Mouse (Mus musculus): ENCODE results near the gene Ist1. TPM values are rescaled to one million over a fixed set of nuclear protein-coding genes. Genes with fewer than 3 reads are reported as not detected.

Gene Ist1
- polyA plus RNA-seq, 1 experiment from 2014 or later = 174 TPM

- no peaks in the 10 kb centered on the region for H3K36me3 ChIP-seq (ENCODE audit: control insufficient read depth, insufficient read depth, low read length)
- H3K4me3 ChIP-seq (ENCODE audit: low read depth, low read length) = no peak overlapping the region
- peaks cover 13% of the 10 kb centered on the region for H3K4me1 ChIP-seq (ENCODE audit: control insufficient read depth, insufficient read depth, low read length)
- H3K27me3 ChIP-seq (ENCODE audit: control insufficient read depth, insufficient read depth, low read length) = no peaks in the 10 kb centered on the region
- peak overlapping the region; percentile 85; the same call in 1 of the 2 replicates for H3K4me2 ChIP-seq (ENCODE audit: low read depth, severe bottlenecking)
- H3K9ac ChIP-seq (ENCODE audit: low read length) = no peak overlapping the region
- 37% methylated on average over 6 of the region's 6 CpGs for WGBS
- no peak overlapping the region for H3K27ac ChIP-seq (replicated peaks; ENCODE audit: low read depth, low read length)
- DNase-seq (ENCODE audit: low spot score) (peak; percentile 26), ATAC-seq (ENCODE audit: insufficient number of reproducible peaks, low FRiP score, low TSS enrichment, low read depth) (no peak)
- H3K9me3 ChIP-seq (ENCODE audit: control insufficient read depth, low read length) = no peaks in the 10 kb centered on the region
Measured at GRCm38 (mm10) chr8:109694154-109694553, 1.1 kb upstream of the Ist1 start.

DNA sequence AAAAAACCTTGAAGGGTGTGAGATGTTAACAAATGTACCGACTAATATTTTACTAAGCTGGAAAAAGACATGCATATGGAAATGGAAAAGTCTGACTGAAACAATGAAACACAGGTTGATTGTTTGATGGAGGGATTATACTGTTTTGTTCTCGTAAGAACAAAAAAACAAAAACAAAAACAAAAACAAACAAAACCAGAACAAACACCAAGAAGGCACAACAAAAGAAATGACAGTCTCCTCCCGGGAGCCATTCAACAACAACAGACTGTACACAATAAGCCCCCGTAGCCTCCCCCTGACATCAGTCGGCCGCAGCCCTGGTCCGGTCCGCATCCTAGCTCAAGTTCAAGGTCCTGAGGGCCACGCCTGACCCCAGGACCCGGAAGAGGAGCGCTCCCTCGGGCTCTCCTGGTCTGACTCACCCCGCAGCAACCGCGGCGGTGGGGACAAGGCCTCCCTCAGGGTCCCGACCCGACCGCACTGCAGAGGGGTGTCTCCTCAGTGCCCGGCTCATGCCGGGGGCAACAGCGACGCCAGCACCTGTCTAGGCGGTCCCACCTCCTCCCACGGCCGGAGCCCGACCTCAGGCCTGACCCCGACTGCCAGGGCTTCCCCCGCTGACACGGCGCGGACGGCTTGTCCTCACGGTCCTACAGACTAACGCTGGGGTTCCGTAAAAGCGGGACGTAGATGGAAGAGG lies 466 bp downstream of the Ist1 start:
- Histone ChIP-seq H3K27me3 (ENCODE audit: control insufficient read depth, insufficient read depth, low read length) (no peaks in the 10 kb centered on the region), H3K9me3 (ENCODE audit: control insufficient read depth, low read length) (no peaks in the 10 kb centered on the region), H3K4me2 (ENCODE audit: low read depth, severe bottlenecking) (peak overlapping the region; percentile 85), H3K4me1 (ENCODE audit: control insufficient read depth, insufficient read depth, low read length) (peaks cover 13% of the 10 kb centered on the region), H3K36me3 (ENCODE audit: control insufficient read depth, insufficient read depth, low read length) (no peaks in the 10 kb centered on the region), H3K4me3 (ENCODE audit: low read depth, low read length) (peak overlapping the region; percentile 86), H3K27ac (replicated peaks; ENCODE audit: low read depth, low read length) (peak overlapping the region; percentile 64; the same call in 1 of the 2 replicates), H3K9ac (ENCODE audit: low read length) (peak overlapping the region; percentile 87)
- no peak for DNase-seq (ENCODE audit: low spot score)
- under 1% methylated on average over 38 of the region's 38 CpGs for WGBS
- peak; percentile 61 for ATAC-seq (ENCODE audit: insufficient number of reproducible peaks, low FRiP score, low TSS enrichment, low read depth)

- H3K4me3 ChIP-seq (ENCODE audit: low read depth, low read length) = peak overlapping the region; percentile 86
- no peaks in the 10 kb centered on the region for H3K27me3 ChIP-seq (ENCODE audit: control insufficient read depth, insufficient read depth, low read length)
- no peak overlapping the region for H3K27ac ChIP-seq (replicated peaks; ENCODE audit: low read depth, low read length)
Measured at GRCm38 (mm10) chr8:109691769-109692168, 1.3 kb downstream of the Ist1 start.

DNA sequence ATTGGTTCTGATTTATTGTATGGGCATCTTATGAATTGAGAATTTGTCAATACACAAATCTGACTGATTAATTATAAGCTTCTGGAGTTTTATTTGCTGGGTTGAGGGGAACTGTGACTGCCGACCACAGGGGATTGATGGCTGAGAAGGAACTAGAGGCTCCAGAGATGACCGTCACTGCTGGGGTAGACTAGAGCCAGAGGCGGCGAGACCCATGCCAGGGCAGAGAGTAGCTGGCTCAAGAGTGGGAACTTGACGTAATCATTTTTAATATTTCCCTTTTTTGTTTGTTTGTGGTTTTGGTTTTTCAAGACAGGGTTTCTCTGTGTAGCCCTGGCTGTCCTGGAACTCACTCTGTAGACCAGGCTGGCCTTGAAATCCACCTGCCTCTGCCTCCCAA lies 5.8 kb downstream of the Ist1 start:
- WGBS = 96% methylated on average over 5 of the region's 5 CpGs
- Histone ChIP-seq H3K9me3 (ENCODE audit: control insufficient read depth, low read length) (no peaks in the 10 kb centered on the region), H3K9ac (ENCODE audit: low read length) (no peak overlapping the region), H3K4me2 (ENCODE audit: low read depth, severe bottlenecking) (no peak overlapping the region), H3K36me3 (ENCODE audit: control insufficient read depth, insufficient read depth, low read length) (peaks cover 3% of the 10 kb centered on the region), H3K4me3 (ENCODE audit: low read depth, low read length) (no peak overlapping the region), H3K27ac (replicated peaks; ENCODE audit: low read depth, low read length) (no peak overlapping the region), H3K4me1 (ENCODE audit: control insufficient read depth, insufficient read depth, low read length) (peaks cover 13% of the 10 kb centered on the region), H3K27me3 (ENCODE audit: control insufficient read depth, insufficient read depth, low read length) (no peaks in the 10 kb centered on the region)
- ATAC-seq (ENCODE audit: insufficient number of reproducible peaks, low FRiP score, low TSS enrichment, low read depth) (no peak), DNase-seq (ENCODE audit: low spot score) (no peak)

More at GRCm38 (mm10) chr8:109691769-109692168, 1.3 kb downstream of the Ist1 start:
- DNase-seq (ENCODE audit: low spot score) (peak; percentile 50), ATAC-seq (ENCODE audit: insufficient number of reproducible peaks, low FRiP score, low TSS enrichment, low read depth) (no peak)
- no peaks in the 10 kb centered on the region for H3K36me3 ChIP-seq (ENCODE audit: control insufficient read depth, insufficient read depth, low read length)
- H3K9ac ChIP-seq (ENCODE audit: low read length) = no peak overlapping the region; the same call in 1 of the 2 replicates
- no peaks in the 10 kb centered on the region for H3K9me3 ChIP-seq (ENCODE audit: control insufficient read depth, low read length)
- H3K4me2 ChIP-seq (ENCODE audit: low read depth, severe bottlenecking) = peak overlapping the region; percentile 85
- 60% methylated on average over 5 of the region's 5 CpGs for WGBS
- peaks cover 13% of the 10 kb centered on the region for H3K4me1 ChIP-seq (ENCODE audit: control insufficient read depth, insufficient read depth, low read length)

GRCm38 (mm10) chr8:109682120-109682519 lies 10.9 kb downstream of the Ist1 start:
- H3K36me3 ChIP-seq (ENCODE audit: control insufficient read depth, insufficient read depth, low read length) = peaks cover 27% of the 10 kb centered on the region
- no peaks in the 10 kb centered on the region for H3K27me3 ChIP-seq (ENCODE audit: control insufficient read depth, insufficient read depth, low read length)
- H3K4me1 ChIP-seq (ENCODE audit: control insufficient read depth, insufficient read depth, low read length) = no peaks in the 10 kb centered on the region
- ATAC-seq (ENCODE audit: insufficient number of reproducible peaks, low FRiP score, low TSS enrichment, low read depth) (no peak), DNase-seq (ENCODE audit: low spot score) (no peak)
- no peak overlapping the region for H3K4me2 ChIP-seq (ENCODE audit: low read depth, severe bottlenecking)
- H3K27ac ChIP-seq (replicated peaks; ENCODE audit: low read depth, low read length) = no peak overlapping the region
- no peak overlapping the region for H3K4me3 ChIP-seq (ENCODE audit: low read depth, low read length)
- 97% methylated on average over 5 of the region's 5 CpGs for WGBS
- no peak overlapping the region for H3K9ac ChIP-seq (ENCODE audit: low read length)
- no peaks in the 10 kb centered on the region for H3K9me3 ChIP-seq (ENCODE audit: control insufficient read depth, low read length)

GRCm38 (mm10) chr8:109681535-109681934 lies 11.5 kb downstream of the Ist1 start:
- H3K27ac ChIP-seq (replicated peaks; ENCODE audit: low read depth, low read length) = no peak overlapping the region
- no peaks in the 10 kb centered on the region for H3K27me3 ChIP-seq (ENCODE audit: control insufficient read depth, insufficient read depth, low read length)
- ATAC-seq (ENCODE audit: insufficient number of reproducible peaks, low FRiP score, low TSS enrichment, low read depth) = no peak
- peaks cover 27% of the 10 kb centered on the region for H3K36me3 ChIP-seq (ENCODE audit: control insufficient read depth, insufficient read depth, low read length)
- DNase-seq (ENCODE audit: low spot score) = no peak
- H3K9ac ChIP-seq (ENCODE audit: low read length) = no peak overlapping the region
- H3K4me3 ChIP-seq (ENCODE audit: low read depth, low read length) = no peak overlapping the region
- WGBS = 88% methylated on average over 3 of the region's 3 CpGs
- no peaks in the 10 kb centered on the region for H3K9me3 ChIP-seq (ENCODE audit: control insufficient read depth, low read length)
- H3K4me2 ChIP-seq (ENCODE audit: low read depth, severe bottlenecking) = no peak overlapping the region
- H3K4me1 ChIP-seq (ENCODE audit: control insufficient read depth, insufficient read depth, low read length) = no peaks in the 10 kb centered on the region

DNA sequence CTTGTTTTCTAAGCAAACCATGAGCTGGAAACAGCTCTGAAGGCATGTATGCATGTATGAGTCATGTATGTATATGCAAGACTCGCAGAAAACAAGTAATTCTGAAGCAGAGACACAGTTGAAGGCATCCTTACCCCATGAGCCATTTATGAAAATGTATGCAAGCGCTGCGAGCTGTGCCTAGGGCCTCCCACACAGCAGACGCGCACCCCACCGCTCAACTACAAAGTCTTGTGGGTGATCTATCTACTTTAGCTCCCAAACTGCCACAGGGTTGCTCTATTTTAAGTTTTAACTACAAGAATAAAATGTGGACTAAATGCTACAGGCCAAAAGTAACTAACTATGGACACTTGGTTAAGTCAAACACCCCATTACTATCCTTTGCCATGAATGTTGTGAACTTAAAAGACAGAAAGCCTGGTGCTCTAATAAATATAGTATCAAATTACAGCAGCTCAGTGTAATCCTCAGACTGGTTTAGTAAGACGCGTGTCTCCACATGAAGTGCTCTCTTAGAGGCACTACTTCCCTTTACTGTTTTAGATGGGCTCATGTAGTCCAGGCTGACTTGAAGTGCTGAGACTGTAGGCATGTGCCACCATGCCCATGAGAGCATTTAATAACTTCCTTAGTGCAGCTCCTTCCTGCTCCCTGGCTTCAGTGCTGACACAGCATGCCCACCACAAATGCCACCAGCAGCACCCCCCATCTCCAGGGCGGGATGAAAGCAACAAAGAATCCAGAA lies 17.0 kb downstream of the Ist1 start:
- Histone ChIP-seq H3K36me3 (ENCODE audit: control insufficient read depth, insufficient read depth, low read length) (peaks cover 42% of the 10 kb centered on the region), H3K4me2 (ENCODE audit: low read depth, severe bottlenecking) (no peak overlapping the region), H3K4me1 (ENCODE audit: control insufficient read depth, insufficient read depth, low read length) (no peaks in the 10 kb centered on the region), H3K27ac (replicated peaks; ENCODE audit: low read depth, low read length) (no peak overlapping the region), H3K4me3 (ENCODE audit: low read depth, low read length) (no peak overlapping the region), H3K9ac (ENCODE audit: low read length) (no peak overlapping the region), H3K9me3 (ENCODE audit: control insufficient read depth, low read length) (no peaks in the 10 kb centered on the region), H3K27me3 (ENCODE audit: control insufficient read depth, insufficient read depth, low read length) (no peaks in the 10 kb centered on the region)
- no peak for DNase-seq (ENCODE audit: low spot score)
- ATAC-seq (ENCODE audit: insufficient number of reproducible peaks, low FRiP score, low TSS enrichment, low read depth) = no peak
- WGBS = 96% methylated on average over 9 of the region's 9 CpGs

DNA sequence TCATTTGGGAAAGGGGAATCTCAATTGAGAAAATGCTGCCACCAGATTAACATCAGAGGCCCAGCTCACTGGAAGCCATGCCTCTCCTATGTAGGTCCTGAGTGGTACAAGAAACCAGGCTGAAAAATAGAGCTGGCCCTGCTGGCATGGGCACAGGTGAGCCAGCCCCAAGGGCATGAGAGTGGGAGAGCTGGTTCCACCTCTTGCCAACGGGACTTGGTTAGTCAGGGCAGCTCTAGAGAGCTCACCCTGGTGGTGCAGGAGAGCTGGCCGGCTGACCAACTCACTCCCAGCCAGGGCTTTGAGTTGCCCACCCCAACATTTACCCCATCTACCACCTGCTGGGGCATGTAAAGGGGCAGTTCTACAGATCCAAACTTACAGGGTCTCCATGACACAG lies 19.5 kb downstream of the Ist1 start:
- Histone ChIP-seq H3K27me3 (ENCODE audit: control insufficient read depth, insufficient read depth, low read length) (no peaks in the 10 kb centered on the region), H3K9me3 (ENCODE audit: control insufficient read depth, low read length) (no peaks in the 10 kb centered on the region), H3K4me1 (ENCODE audit: control insufficient read depth, insufficient read depth, low read length) (no peaks in the 10 kb centered on the region), H3K4me2 (ENCODE audit: low read depth, severe bottlenecking) (no peak overlapping the region), H3K27ac (replicated peaks; ENCODE audit: low read depth, low read length) (no peak overlapping the region), H3K9ac (ENCODE audit: low read length) (no peak overlapping the region), H3K36me3 (ENCODE audit: control insufficient read depth, insufficient read depth, low read length) (peaks cover 37% of the 10 kb centered on the region), H3K4me3 (ENCODE audit: low read depth, low read length) (no peak overlapping the region)
- no peak for ATAC-seq (ENCODE audit: insufficient number of reproducible peaks, low FRiP score, low TSS enrichment, low read depth)
- WGBS = 98% methylated on average over 2 of the region's 2 CpGs
- DNase-seq (ENCODE audit: low spot score) = no peak
